Mouse (Mus musculus): Measurements from ENCODE around the gene 2810408A11Rik. TPM values are rescaled to one million over a fixed set of nuclear protein-coding genes. Genes with fewer than 3 reads are reported as not detected.

The 2810408A11Rik gene
- 1 to 10 TPM in 1 of 4 experiments, under 1 TPM in 3; 0.39 to 1.1 (median 0.56) TPM for total RNA-seq (2022)

DNA sequence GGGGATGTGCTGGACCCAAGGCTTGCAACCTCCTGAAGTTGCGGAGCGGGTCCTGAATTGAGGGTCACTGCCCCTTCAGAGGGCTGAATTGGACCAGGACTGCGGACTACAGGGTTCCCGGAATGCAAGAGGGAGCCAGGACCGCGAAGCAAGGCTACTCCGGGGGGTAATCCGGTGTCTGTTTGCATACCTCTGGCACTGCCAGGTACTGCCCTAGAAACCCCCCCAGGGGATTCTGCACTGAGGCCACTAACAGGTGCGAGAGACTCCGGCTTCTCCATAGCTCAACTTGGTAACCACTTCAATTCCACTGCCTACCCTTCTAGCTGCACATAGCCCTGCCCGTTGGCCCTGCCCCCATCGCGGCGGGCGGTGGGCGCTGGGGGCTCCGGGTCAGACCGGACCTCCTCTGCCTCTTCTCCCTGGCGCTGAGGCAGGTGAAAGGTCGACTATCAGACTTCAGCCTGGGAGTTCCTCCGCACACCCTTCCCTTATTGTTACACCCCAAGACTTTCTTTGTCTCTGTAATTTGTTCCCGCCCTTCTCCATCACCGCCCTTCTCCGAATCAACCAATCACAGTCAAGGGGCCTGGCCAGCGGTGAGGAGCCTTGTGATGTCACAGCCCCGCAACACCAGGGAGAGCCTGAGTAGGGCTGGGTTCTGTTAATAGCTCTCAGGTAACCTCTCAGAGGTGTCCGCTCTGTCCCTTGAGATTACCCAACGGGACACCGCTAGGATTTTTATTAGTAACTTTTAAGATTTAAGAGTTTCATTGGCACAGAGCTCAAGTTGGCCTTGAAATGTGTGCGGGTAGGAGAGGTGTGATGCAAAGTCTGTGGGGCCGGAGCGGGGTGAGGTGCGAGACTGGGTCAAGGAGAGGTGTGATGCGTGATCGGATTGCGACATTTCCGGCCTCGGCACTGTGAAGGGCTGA, at the start of gene 2810408A11Rik, which contains the start of gene Neurl4:
Gene 2810408A11Rik (minus strand): TSS at position 517 of the 935 bp plus-strand sequence.
Gene Neurl4 (plus strand): TSS at position 602 of the 935 bp plus-strand sequence.
- peak; percentile 65 to 90 for DNase-seq (ENCODE audit: low spot score in 2 of 2)

DNA sequence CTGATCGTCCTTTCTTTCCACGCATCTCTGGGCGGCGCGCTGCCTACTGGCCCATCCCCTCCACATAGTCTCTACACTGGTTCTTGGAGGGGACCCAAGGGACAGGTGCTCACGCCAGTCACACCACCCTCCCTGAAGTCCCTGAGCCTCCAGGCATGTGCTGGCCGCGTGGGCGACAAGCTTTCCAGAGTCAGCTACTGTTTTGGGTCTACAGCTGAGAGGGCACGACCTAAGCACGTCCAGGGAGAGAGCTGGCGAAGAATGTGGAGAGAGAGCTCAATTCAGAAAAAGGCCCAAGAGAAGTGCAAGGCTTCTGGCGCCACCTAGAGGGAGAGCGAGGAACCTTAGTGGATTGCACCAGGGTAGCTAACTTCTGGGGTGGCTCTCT, 48.0 kb upstream of the 2810408A11Rik start:
- DNase-seq (ENCODE audit: low spot score in 2 of 2), result peak; percentile 45 to 57

- peak; percentile 28 to 34 for DNase-seq (ENCODE audit: low spot score in 2 of 2)
Measured at GRCm38 (mm10) chr11:69948066-69948762, 47.4 kb upstream of the 2810408A11Rik start, which contains the start of gene Slc2a4. Gene Slc2a4, minus strand, starts transcription at chr11:69948188.

DNA sequence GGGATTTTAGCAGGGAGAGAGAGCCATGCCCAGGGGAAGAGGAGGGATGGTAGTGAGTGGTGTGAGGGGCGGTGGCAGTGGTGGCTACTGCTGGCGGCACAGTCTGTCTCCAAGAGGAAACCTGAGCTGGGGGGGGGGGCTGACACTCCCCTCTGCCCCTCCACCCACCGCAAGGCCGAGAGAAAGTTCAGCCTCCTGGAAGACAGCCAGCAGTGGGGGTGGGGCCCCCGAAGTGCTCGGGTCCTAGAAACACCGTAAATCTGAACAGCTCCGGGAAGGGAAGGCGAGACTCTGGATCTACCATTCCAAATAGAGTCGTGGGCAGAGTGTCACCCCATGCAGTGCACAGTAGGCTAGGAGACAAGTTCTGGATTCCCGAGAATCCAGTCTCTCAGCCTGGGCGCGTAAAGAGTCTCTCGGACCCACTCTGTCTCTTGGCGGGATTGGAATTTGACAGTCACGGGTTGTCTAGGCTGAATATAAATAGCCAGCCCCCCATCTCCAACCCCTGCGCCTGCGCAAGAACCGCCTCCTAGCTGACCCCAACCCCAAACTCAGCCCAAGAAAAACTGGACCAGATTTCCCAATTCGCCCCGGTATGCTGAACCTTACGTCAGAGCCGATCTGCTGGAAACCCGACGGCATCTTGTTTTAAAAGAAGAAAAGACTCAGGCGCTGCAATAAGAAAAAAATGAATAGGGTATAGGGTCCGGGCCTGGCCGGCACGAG, 46.7 kb upstream of the 2810408A11Rik start:
- DNase-seq (ENCODE audit: low spot score in 2 of 2), result no peak

- DNase-seq (ENCODE audit: low spot score in 2 of 2), result no peak
Measured at GRCm38 (mm10) chr11:69945997-69946891, 45.5 kb upstream of the 2810408A11Rik start.

DNA sequence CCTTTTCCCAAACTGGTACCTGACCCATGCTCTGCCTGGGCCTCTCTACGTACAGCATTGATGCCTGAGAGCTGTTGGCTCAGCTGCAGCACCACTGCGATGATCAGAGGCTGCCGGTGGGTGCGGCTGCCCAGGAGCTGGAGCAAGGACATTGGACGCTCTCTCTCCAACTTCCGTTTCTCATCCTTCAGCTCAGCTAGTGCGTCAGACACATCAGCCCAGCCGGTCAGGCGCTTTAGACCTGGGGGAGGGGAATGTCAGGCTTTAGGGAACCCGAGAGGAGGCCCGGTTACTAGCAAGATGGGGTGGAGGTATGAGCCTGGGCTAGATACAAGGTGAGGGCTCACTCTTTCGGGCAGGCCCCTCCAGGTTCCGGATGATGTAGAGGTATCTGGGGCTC, 44.4 kb upstream of the 2810408A11Rik start:
- no peak for DNase-seq (ENCODE audit: low spot score in 2 of 2)

DNA sequence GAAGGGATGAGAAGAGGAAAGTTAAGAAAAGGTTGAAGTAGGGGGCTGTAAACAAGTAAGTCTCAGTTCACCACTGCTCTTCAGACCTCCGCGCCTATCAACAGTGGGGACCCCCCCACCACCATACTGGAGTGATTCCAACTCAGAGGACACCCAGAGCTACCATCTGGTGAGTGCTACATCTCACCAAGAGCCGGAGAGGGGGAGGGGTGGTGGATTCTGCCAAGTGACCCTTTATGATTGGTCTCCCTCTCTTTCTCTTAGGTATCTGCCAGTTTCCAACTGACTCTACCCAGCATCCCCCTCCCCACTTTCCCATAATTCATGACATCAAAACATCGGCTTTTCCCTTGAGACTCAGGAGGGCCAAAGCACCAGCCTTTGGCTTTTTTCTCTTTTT, 40.2 kb upstream of the 2810408A11Rik start:
- DNase-seq (ENCODE audit: low spot score in 2 of 2), result no peak

DNA sequence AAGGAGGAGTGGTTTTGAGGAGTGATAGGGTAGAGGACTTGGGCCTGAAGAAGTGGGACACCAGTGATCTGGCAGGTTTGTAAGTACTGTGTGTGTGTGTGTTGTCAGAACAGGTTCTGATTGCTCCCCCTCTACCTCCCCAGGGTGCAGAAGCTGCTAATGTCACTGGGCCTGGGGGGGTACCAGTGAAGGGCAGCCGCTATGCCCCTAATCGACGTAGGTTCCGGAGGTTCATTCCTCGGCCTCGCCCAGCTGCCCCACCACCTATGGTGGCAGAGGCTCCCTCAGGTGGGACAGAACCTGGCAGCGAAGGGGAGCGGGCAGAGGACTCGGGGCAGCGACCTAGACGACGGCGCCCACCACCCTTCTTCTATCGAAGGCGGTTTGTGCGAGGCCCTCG, 38.9 kb upstream of the 2810408A11Rik start:
- no peak for DNase-seq (ENCODE audit: low spot score in 2 of 2)

- DNase-seq (ENCODE audit: low spot score in 2 of 2), result no peak
Measured at GRCm38 (mm10) chr11:69939181-69939580, 38.4 kb upstream of the 2810408A11Rik start.

- DNase-seq (ENCODE audit: low spot score in 2 of 2), result no peak
Measured at GRCm38 (mm10) chr11:69938401-69938979, 37.7 kb upstream of the 2810408A11Rik start.

GRCm38 (mm10) chr11:69937834-69938233, 37.0 kb upstream of the 2810408A11Rik start:
- no peak for DNase-seq (ENCODE audit: low spot score in 2 of 2)

DNA sequence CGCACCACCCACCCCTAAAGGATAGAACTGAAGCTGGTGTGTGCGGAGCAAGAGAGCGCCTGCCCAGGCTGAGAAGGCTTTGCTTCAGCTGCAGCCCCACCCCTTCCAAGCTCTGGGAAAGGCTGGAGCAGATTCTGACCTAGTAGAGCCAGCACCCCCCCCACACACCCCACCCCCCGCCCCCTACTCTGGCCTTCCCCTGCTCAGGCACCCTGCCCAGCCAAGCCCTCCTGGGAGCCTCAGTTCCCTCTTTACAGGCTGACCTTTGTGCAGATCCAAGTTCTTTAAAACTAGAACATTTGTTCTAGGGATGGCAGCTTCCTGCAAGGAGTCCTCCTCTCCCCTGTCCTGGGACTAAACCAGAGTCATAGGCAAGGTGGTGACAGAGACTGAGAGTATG, 36.6 kb upstream of the 2810408A11Rik start:
- DNase-seq (ENCODE audit: low spot score in 2 of 2), result no peak

DNA sequence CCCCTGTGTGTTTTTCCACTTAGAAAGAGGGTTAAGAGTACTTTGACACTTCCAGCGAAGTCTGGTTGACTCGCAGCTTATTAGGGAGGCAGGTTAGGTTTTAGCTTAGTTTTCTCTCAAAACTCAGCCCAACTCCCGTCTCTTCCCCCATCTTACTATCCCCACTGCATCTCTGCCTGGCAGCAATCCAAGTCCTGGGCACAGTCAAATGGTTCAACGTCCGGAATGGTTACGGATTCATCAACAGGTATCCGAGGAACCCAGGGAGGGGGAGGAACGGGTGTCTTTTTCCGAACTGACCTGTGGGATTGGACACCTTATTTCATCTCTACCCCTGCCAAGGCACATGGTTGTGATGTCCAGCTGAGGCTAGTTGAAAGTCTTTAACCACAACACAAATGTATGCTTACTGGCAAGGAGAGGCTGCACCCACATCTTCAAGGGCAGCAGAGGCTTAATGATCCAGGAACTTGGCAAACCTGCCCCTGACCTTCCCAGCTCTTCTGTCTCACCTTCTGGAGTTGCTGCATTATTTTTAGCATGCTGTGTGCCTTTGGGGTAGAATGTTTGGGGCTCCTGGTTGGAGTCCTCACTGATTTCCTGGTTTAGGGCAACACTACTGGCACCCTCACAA, 36.0 kb upstream of the 2810408A11Rik start:
- DNase-seq (ENCODE audit: low spot score in 2 of 2), result no peak

GRCm38 (mm10) chr11:69936156-69936555, 35.4 kb upstream of the 2810408A11Rik start:
- no peak for DNase-seq (ENCODE audit: low spot score in 2 of 2)

DNA sequence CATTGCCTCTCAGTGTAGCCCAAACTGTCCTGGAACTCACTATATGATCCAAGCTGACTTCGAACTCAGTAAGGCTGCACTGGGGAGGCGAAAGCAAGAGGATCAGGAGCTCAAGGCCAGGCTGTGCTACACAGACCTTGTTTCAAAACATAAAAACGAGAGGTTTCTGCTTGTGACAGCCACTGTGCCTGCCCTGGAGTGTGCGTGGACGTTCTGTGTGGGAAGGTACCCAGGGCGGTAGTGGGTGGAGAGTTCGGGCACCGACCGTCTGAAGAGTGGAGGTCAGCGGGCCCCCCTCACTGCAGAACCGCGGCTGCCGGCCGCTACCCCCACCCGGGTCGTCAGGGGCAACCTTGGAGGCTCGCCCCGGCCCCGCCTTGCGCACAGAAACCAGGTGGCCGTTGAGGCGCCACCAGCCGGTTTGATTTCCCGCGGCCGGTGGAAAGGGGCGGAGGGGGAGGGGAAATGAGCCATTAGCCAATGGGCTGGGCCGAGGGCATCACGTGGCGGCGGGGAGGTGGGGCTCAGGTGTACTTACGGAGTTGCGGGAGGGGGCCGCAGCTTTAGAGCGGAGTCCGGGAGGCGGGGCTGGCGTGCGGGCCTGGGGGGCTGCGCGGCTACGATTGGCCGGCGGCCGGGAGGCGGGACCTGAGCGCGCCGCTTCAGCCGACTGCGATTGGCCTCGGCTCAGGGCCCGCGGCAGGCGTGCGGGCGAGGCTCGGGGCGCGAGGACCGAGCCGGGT, 34.5 kb upstream of the 2810408A11Rik start, which contains the start of gene Ybx2:
Gene Ybx2 (plus strand): TSS at position 660 of the 743 bp plus-strand sequence.
- peak in 1 of 2 experiments; percentile 89 for DNase-seq (ENCODE audit: low spot score in 2 of 2)

GRCm38 (mm10) chr11:69934681-69935080, 33.9 kb upstream of the 2810408A11Rik start:
- no peak for DNase-seq (ENCODE audit: low spot score in 2 of 2)

- peak in 1 of 2 experiments; percentile 90 for DNase-seq (ENCODE audit: low spot score in 2 of 2)
Measured at GRCm38 (mm10) chr11:69934169-69934568, 33.4 kb upstream of the 2810408A11Rik start.

GRCm38 (mm10) chr11:69933066-69933465, 32.3 kb upstream of the 2810408A11Rik start:
- no peak for DNase-seq (ENCODE audit: low spot score in 2 of 2)

- DNase-seq (ENCODE audit: low spot score in 2 of 2), result no peak
Measured at GRCm38 (mm10) chr11:69932254-69932653, 31.5 kb upstream of the 2810408A11Rik start.
